Mouse (Mus musculus) embryonic facial prominence, embryonic 14.5 days (tissue): ENCODE results near the gene Rps21. TPM values are rescaled to one million over a fixed set of nuclear protein-coding genes. Genes with fewer than 3 reads are reported as not detected.

Experiments
- ATAC-seq: fragments of 200-750 bp; cut with Nextera tagmentation; 2 replicates; pipeline ENCODE4 v1.8.0; 2017; ENCODE audit warnings: low read depth, moderate number of reproducible peaks, moderate TSS enrichment
- DNase-seq: peaks from one replicate; pipeline ENCODE4 v3.0.0-alpha.2; 2015; ENCODE audit warnings: low spot score
- H3K27ac ChIP-seq: fragments of 300-500 bp; sonication (generic); replicated peaks from 2 replicates; pipeline ENCODE4 v1.5.1; 2014; ENCODE audit warnings: low read depth, mild to moderate bottlenecking, low read length, moderate library complexity
- H3K27me3 ChIP-seq: fragments of 300-500 bp; sonication (generic); replicated peaks from 2 replicates; pipeline ENCODE4 v1.6.1; 2014; ENCODE audit warnings: low read length; ENCODE audit not compliant: control insufficient read depth, insufficient read depth
- H3K36me3 ChIP-seq: fragments of 300-500 bp; sonication (generic); 2 replicates; pipeline ENCODE4 v1.6.1; 2014; ENCODE audit warnings: low read length, mixed read lengths; ENCODE audit not compliant: control insufficient read depth, insufficient read depth
- H3K4me1 ChIP-seq: fragments of 300-500 bp; sonication (generic); 2 replicates; pipeline ENCODE4 v1.6.1; 2014; ENCODE audit warnings: antibody characterized with exemption, low read length; ENCODE audit not compliant: control insufficient read depth, insufficient read depth
- H3K4me2 ChIP-seq: fragments of 300-500 bp; sonication (generic); 2 replicates; pipeline ENCODE4 v1.6.1; 2014; ENCODE audit warnings: low read depth, mild to moderate bottlenecking, low read length, moderate library complexity, mixed read lengths
- H3K4me3 ChIP-seq: fragments of 300-500 bp; sonication (generic); 2 replicates; pipeline ENCODE4 v1.5.1; 2014; ENCODE audit warnings: low read depth, mild to moderate bottlenecking, low read length
- H3K9ac ChIP-seq: fragments of 300-500 bp; sonication (generic); 2 replicates; pipeline ENCODE4 v1.6.1; 2014; ENCODE audit warnings: low read depth, mild to moderate bottlenecking, low read length, moderate library complexity, mixed read lengths
- H3K9me3 ChIP-seq: fragments of 300-500 bp; sonication (generic); 2 replicates; pipeline ENCODE4 v1.6.1; 2016; ENCODE audit warnings: low read length; ENCODE audit not compliant: control insufficient read depth
- WGBS: fragments of 180-500 bp; shearing (Covaris S2); extraction: QIAGEN DNeasy Blood & Tissue Kit; methylation state at CpG from one replicate; pipeline ENCODE4 v1.1.7; 2014; 5-methylcytosine and 5-hydroxymethylcytosine counted together
- polyA plus RNA-seq: library from polyadenylated mRNA; unstranded; fragments of >200 nt; fragmentation: Nextera tagmentation; extraction: Ambion mirVana; gene quantifications from 2 replicates; pipeline ENCODE4 v1.2.1, GENCODE M21; 2014

Rps21 gene
- polyA plus RNA-seq, 1 experiment from 2014 or later = 787 TPM

DNA sequence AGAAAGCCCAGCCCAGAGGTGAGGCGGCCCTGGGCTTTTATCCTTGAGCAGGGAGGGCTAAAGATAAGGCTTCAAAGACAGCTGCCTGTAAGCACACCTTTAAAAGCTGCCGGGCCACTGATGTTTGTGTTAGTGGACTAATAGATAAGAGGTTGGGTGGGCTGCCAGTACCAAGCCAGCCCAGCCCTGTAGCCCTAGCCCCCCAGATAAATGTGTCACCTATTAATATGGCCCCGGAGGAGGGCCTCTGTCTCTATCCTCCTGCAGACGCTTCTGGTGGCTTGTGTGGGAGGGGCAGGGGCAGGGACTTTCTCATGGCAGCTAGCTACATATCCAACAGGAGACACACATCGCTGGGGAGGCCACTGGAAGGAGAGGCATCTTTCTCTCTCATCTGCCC is 43.6 kb downstream of the Rps21 start:
- no peak for ATAC-seq
- H3K9ac ChIP-seq = no peak overlapping the region

DNA sequence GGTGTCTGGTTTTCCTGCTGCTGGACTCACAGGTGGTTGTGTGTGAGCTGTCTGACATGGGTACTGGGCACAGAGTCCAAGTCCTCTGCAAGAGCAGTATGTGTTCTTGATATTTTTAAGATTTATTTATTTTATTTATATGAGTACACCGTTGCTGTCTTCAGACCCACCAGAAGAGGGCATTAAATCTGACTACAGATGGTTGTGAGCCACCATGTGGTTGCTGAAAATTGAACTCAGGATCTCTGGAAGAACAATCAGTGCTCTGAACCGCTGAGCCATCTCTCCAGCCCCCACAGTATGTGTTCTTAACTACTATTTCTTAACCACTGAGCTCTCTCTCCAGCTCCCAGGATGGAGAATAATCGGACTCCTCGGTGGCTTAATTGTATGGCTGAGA is 45.0 kb downstream of the Rps21 start:
- Histone ChIP-seq H3K27ac (no peak overlapping the region), H3K9me3 (peaks cover 7% of the 10 kb centered on the region; the same call in 1 of the 2 replicates), H3K4me1 (no peaks in the 10 kb centered on the region), H3K4me2 (no peak overlapping the region), H3K27me3 (no peaks in the 10 kb centered on the region), H3K9ac (no peak overlapping the region), H3K36me3 (no peaks in the 10 kb centered on the region), H3K4me3 (no peak overlapping the region)
- WGBS = 72% methylated on average over 4 of the region's 4 CpGs
- ATAC-seq (no peak), DNase-seq (no peak)

More for the DNA sequence above, 43.6 kb downstream of the Rps21 start:
- H3K4me2 ChIP-seq = no peak overlapping the region
- no peak for DNase-seq
- H3K27me3 ChIP-seq = no peaks in the 10 kb centered on the region
- no peaks in the 10 kb centered on the region for H3K36me3 ChIP-seq
- H3K9me3 ChIP-seq = peaks cover 7% of the 10 kb centered on the region; the same call in 1 of the 2 replicates
- WGBS = 54% methylated on average over 5 of the region's 5 CpGs
- no peak overlapping the region for H3K27ac ChIP-seq
- H3K4me3 ChIP-seq = no peak overlapping the region
- H3K4me1 ChIP-seq = no peaks in the 10 kb centered on the region

DNA sequence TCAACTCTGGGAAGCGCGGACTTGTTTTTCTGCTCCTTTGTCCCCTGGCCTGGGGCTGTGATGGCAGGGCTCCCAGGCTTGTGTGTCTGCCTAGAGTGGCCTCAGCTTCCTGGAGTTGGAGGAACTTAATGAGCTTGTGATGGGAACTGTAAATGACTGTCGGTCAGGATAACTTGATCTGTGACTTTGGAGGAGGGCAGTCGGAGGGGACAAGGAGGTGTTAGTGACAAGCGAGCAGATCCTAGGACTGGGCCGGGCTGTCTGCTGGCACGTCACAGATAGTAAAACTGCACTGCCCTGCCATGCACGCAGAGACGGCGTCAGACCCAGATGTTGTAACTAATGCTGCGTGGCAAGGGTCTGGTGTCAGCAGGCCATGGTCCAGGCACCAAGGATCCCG is 46.3 kb downstream of the Rps21 start:
- H3K27me3 ChIP-seq = no peaks in the 10 kb centered on the region
- no peaks in the 10 kb centered on the region for H3K36me3 ChIP-seq
- H3K4me1 ChIP-seq = no peaks in the 10 kb centered on the region
- H3K4me2 ChIP-seq = no peak overlapping the region
- DNase-seq (no peak), ATAC-seq (no peak)
- 82% methylated on average over 12 of the region's 12 CpGs for WGBS
- H3K4me3 ChIP-seq = no peak overlapping the region
- H3K27ac ChIP-seq = no peak overlapping the region
- peaks cover 7% of the 10 kb centered on the region; the same call in 1 of the 2 replicates for H3K9me3 ChIP-seq
- H3K9ac ChIP-seq = no peak overlapping the region

DNA sequence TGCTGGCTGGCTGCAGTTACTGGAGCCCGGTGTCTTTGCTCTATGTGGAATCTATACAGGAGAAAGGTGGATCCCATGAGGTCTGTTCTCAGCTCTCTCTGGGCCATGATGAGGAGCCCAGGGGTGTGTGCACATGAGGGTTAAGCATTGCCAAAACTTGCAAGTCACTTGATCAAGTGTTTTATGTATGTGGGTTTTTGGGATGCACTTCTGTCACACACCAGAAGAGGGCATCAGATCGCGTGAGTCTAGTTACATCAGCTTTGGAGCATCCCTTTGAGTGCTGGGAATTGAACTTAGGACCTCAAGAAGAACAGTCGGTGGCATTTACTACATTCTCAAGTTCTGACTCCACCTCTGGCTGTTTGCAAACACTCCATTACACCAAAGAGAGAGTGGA is 47.4 kb downstream of the Rps21 start:
- Histone ChIP-seq H3K9me3 (peaks cover 7% of the 10 kb centered on the region; the same call in 1 of the 2 replicates), H3K27ac (no peak overlapping the region), H3K9ac (no peak overlapping the region), H3K4me1 (no peaks in the 10 kb centered on the region), H3K27me3 (no peaks in the 10 kb centered on the region), H3K36me3 (no peaks in the 10 kb centered on the region), H3K4me2 (no peak overlapping the region), H3K4me3 (no peak overlapping the region)
- DNase-seq (no peak), ATAC-seq (no peak)
- WGBS = 53% methylated on average over 4 of the region's 4 CpGs

DNA sequence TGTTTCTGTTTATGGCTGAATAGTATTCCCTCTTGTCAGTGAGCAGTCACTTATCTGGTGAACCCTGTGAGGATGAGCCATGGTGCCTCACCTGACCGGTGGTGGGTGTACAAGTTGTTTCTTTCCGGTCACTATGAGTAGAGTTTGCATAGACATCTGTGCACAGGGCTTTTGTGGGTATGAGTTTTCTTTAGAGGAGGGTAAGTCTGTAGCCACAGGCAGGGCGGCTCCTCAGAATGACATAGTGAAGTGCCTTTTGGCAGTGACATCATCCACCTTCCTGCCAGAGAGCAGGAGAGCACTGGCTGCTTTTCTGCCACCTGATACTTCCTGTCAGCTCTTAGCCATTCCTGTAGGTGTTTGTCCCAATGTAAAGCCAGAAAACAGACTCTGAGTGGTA is 48.3 kb downstream of the Rps21 start:
- no peak overlapping the region for H3K4me3 ChIP-seq
- H3K27ac ChIP-seq = no peak overlapping the region
- WGBS = 78% methylated on average over 3 of the region's 3 CpGs
- H3K9me3 ChIP-seq = peaks cover 7% of the 10 kb centered on the region; the same call in 1 of the 2 replicates
- DNase-seq (no peak), ATAC-seq (no peak)
- no peaks in the 10 kb centered on the region for H3K4me1 ChIP-seq
- H3K36me3 ChIP-seq = no peaks in the 10 kb centered on the region
- H3K4me2 ChIP-seq = no peak overlapping the region
- H3K9ac ChIP-seq = no peak overlapping the region
- no peaks in the 10 kb centered on the region for H3K27me3 ChIP-seq

DNA sequence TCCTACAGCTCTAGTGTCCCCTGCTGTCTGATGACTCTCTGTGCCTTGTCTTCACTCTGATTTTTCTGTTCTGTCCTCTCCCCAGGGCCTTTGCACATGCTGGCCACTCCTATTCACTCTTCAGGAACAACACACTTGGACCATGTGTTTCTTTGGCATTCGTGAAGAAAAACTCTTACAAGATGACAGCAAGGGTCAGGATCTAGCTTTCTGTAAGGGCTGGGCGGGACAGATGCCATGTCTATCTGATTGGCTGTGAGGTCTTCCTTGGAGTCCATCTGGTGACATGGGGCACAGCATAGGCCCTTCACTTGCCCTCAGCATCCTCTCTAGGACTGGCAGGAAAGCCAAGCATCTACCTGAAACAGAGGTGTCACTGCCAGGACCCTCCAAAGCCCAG is 48.8 kb downstream of the Rps21 start:
- DNase-seq (no peak), ATAC-seq (no peak)
- no peak overlapping the region for H3K27ac ChIP-seq
- no peaks in the 10 kb centered on the region for H3K4me1 ChIP-seq
- WGBS = 67% methylated on average over 2 of the region's 2 CpGs
- H3K4me2 ChIP-seq = no peak overlapping the region
- no peaks in the 10 kb centered on the region for H3K36me3 ChIP-seq
- peaks cover 7% of the 10 kb centered on the region; the same call in 1 of the 2 replicates for H3K9me3 ChIP-seq
- no peaks in the 10 kb centered on the region for H3K27me3 ChIP-seq
- H3K9ac ChIP-seq = no peak overlapping the region
- no peak overlapping the region for H3K4me3 ChIP-seq

DNA sequence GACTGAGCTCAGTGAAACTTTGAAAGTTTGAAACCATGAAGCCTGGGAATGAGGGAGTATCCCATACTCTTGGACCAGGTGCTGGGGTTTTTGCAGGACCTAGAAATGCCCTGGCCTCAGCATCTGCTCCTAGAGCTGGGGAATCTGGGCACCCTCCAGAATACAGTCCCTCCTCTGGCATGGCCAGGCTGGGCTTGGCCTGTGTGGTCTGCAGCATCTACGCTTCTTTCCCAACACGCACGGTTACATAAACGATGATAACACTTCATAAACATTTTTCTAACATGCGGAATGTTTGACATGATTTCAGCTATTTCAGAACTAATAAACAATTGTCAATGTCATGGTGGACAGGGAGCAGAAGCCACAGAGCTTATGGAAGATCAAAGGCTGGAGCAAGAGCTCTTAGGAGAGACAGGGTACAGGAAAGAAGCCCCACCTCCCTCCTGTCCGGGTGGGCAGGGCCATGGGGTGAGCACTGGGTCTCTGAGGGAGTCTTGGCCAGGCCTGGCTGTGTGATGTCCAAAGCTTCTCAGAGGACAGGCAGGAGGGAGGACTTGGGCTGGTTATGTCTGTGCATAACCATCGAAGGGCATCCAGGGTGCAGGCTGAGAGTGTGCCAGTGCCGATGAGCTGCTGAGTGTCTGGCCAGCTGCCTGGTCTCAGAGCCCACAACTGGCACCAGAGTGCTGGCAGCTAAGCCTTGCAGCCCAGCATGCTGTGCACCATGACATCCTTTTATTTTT is 49.4 kb downstream of the Rps21 start:
- Histone ChIP-seq H3K4me1 (no peaks in the 10 kb centered on the region), H3K27ac (no peak overlapping the region)
- DNase-seq = no peak

DNA sequence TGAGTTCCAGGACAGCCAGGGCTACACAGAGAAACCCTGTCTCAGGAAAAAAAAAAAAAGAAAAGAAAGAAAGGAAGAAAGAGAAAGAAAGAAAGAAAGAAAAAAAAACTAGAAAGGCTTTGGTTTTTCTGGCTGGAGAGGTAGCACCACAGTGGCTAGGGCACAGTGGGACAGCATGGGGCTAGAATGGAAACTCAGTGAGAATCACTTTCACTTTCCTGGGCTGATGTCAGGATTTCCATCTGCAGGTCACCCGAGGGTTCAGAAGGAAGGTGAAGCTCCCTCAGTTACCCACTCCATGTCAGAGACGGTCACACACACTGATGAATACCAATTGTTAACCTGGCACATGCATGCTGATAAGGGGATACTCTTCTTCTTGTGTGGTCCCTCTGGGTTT is 50.5 kb downstream of the Rps21 start:
- Histone ChIP-seq H3K9me3 (peaks cover 2% of the 10 kb centered on the region; the same call in 1 of the 2 replicates), H3K9ac (no peak overlapping the region), H3K4me3 (no peak overlapping the region), H3K27me3 (no peaks in the 10 kb centered on the region), H3K4me2 (no peak overlapping the region), H3K36me3 (no peaks in the 10 kb centered on the region), H3K4me1 (no peaks in the 10 kb centered on the region), H3K27ac (no peak overlapping the region)
- ATAC-seq (no peak), DNase-seq (no peak)
- 76% methylated on average over 2 of the region's 2 CpGs for WGBS

More for the DNA sequence above, 49.4 kb downstream of the Rps21 start:
- 81% methylated on average over 8 of the region's 8 CpGs for WGBS
- no peak overlapping the region for H3K4me2 ChIP-seq
- no peaks in the 10 kb centered on the region for H3K36me3 ChIP-seq
- ATAC-seq = no peak
- H3K9ac ChIP-seq = no peak overlapping the region
- H3K27me3 ChIP-seq = no peaks in the 10 kb centered on the region
- H3K9me3 ChIP-seq = peaks cover 7% of the 10 kb centered on the region; the same call in 1 of the 2 replicates
- no peak overlapping the region for H3K4me3 ChIP-seq
